In genomic region chr15:25850552-25850951, GRCm38 (mm10) we compare ENCODE assay signal across 26 mouse cellular contexts. TPM values are rescaled to one million over a fixed set of nuclear protein-coding genes. Genes with fewer than 3 reads are reported as not detected.
DNase-seq lines count a peak whose midpoint lies in the region; ATAC-seq and TF ChIP-seq lines count a peak whose summit lies in the region.
"Had no signal": no experiment of that assay in that cellular context is flagged by ENCODE, and none has a peak within 500 bp of the region (broad histone marks: within the 10 kb centered on the region; RNA-seq: fewer than 3 reads in every experiment).

No protein-coding gene starts in this region.

- H3K9me3 ChIP-seq in midbrain, embryonic 11.5 days (ENCODE audit: control insufficient read depth, low read length) = no peaks in the 10 kb centered on the region
- H3K9me3 ChIP-seq in midbrain, embryonic 13.5 days = 0 out of 2 replicates have a peak, but pooled peaks cover 6% of the 10 kb centered on the region
- no peaks in the 10 kb centered on the region for H3K9me3 ChIP-seq in lung, embryonic 15.5 days
- H3K9me3 ChIP-seq in forebrain, postnatal 0 days (ENCODE audit: low read length) = no peaks in the 10 kb centered on the region
- H3K9me3 ChIP-seq: hindbrain, embryonic 15.5 days; liver, embryonic 12.5 days; stomach, embryonic 15.5 days had no signal

- peak; percentile 2 for DNase-seq in midbrain, embryonic 11.5 days (ENCODE audit: low spot score, missing footprints)
- peak; percentile 70 for DNase-seq in lung, postnatal 25 days (ENCODE audit: low spot score)
- DNase-seq in embryo, embryonic 10.5 days (ENCODE audit: low spot score) = no peak
- no peak for DNase-seq in forebrain, postnatal 0 days
- no peak for DNase-seq in B cell, adult 2 months
- DNase-seq: adrenal gland, adult 8-10 months; cerebellum, adult 9-11 months; gastrocnemius, postnatal 10 days; heart, postnatal 14 days; kidney, adult 18-20 months; kidney, postnatal 36 days; left cerebral cortex, postnatal 4 days; right cerebral cortex, postnatal 25 days; thymus, postnatal 14 days had no signal

- H3K27me3 ChIP-seq in midbrain, embryonic 11.5 days (ENCODE audit: control insufficient read depth, insufficient read depth, low read length) = no peaks in the 10 kb centered on the region
- H3K27me3 ChIP-seq in midbrain, embryonic 13.5 days = no peaks in the 10 kb centered on the region
- no peaks in the 10 kb centered on the region for H3K27me3 ChIP-seq in lung, embryonic 15.5 days
- H3K27me3 ChIP-seq in forebrain, postnatal 0 days (ENCODE audit: insufficient read depth, low read length) = no peaks in the 10 kb centered on the region
- H3K27me3 ChIP-seq: hindbrain, embryonic 15.5 days; liver, embryonic 12.5 days; stomach, embryonic 15.5 days had no signal

- H3K4me2 ChIP-seq in midbrain, embryonic 11.5 days = no peak overlapping the region
- H3K4me2 ChIP-seq in midbrain, embryonic 13.5 days (replicated peaks) = no peak overlapping the region
- H3K4me2 ChIP-seq in lung, embryonic 15.5 days = peak overlapping the region; percentile 14; the same call in 1 of the 2 replicates
- no peak overlapping the region for H3K4me2 ChIP-seq in forebrain, postnatal 0 days (ENCODE audit: low read depth)
- H3K4me2 ChIP-seq: hindbrain, embryonic 15.5 days; liver, embryonic 12.5 days; stomach, embryonic 15.5 days had no signal

- H3K4me1 ChIP-seq in midbrain, embryonic 11.5 days (ENCODE audit: control insufficient read depth, insufficient read depth, low read length) = no peaks in the 10 kb centered on the region
- no peaks in the 10 kb centered on the region for H3K4me1 ChIP-seq in midbrain, embryonic 13.5 days (replicated peaks)
- no peaks in the 10 kb centered on the region for H3K4me1 ChIP-seq in lung, embryonic 15.5 days
- no peaks in the 10 kb centered on the region for H3K4me1 ChIP-seq in forebrain, postnatal 0 days (ENCODE audit: insufficient read depth)
- H3K4me1 ChIP-seq: liver, embryonic 12.5 days; stomach, embryonic 15.5 days had no signal

- H3K4me3 ChIP-seq in midbrain, embryonic 11.5 days (ENCODE audit: low read depth, low read length) = no peak overlapping the region
- H3K4me3 ChIP-seq in midbrain, embryonic 13.5 days (replicated peaks) = no peak overlapping the region
- no peak overlapping the region for H3K4me3 ChIP-seq in lung, embryonic 15.5 days
- H3K4me3 ChIP-seq in forebrain, postnatal 0 days (ENCODE audit: low read depth, low read length) = no peak overlapping the region
- H3K4me3 ChIP-seq: erythroblast, embryonic 14.5 days; hindbrain, embryonic 10.5 days; hindbrain, embryonic 15.5 days; liver, embryonic 12.5 days; stomach, embryonic 15.5 days had no signal

- no peak for TF ChIP-seq CTCF in forebrain, postnatal 0 days (IDR thresholded peaks at IDR 0.05; ENCODE audit: low read depth)

- no peak overlapping the region for H3K27ac ChIP-seq in midbrain, embryonic 11.5 days (ENCODE audit: low read depth, low read length)
- H3K27ac ChIP-seq in midbrain, embryonic 13.5 days = no peak overlapping the region
- peak overlapping the region; percentile 48; the same call in 1 of the 2 replicates for H3K27ac ChIP-seq in lung, embryonic 15.5 days
- no peak overlapping the region for H3K27ac ChIP-seq in forebrain, postnatal 0 days (ENCODE audit: low read depth, low read length)
- H3K27ac ChIP-seq: hindbrain, embryonic 10.5 days; hindbrain, embryonic 15.5 days; liver, embryonic 12.5 days; macrophage; stomach, embryonic 15.5 days had no signal

- no peaks in the 10 kb centered on the region for H3K36me3 ChIP-seq in midbrain, embryonic 11.5 days (ENCODE audit: control insufficient read depth, insufficient read depth, low read length)
- H3K36me3 ChIP-seq in midbrain, embryonic 13.5 days = no peaks in the 10 kb centered on the region
- no peaks in the 10 kb centered on the region for H3K36me3 ChIP-seq in lung, embryonic 15.5 days
- H3K36me3 ChIP-seq in forebrain, postnatal 0 days (ENCODE audit: insufficient read depth) = no peaks in the 10 kb centered on the region
- H3K36me3 ChIP-seq: hindbrain, embryonic 10.5 days; hindbrain, embryonic 15.5 days; liver, embryonic 12.5 days; stomach, embryonic 15.5 days had no signal

- no peak for ATAC-seq in midbrain, embryonic 11.5 days (ENCODE audit: low FRiP score)
- ATAC-seq in midbrain, embryonic 13.5 days = no peak
- ATAC-seq in lung, embryonic 15.5 days (ENCODE audit: borderline replicate concordance, extremely low read depth, low FRiP score, low TSS enrichment) = peak; percentile 88
- ATAC-seq in megakaryocyte progenitor cell, adult 5-6 weeks (replicated peaks; ENCODE audit: poor library complexity) = no peak
- ATAC-seq in forebrain, postnatal 0 days = no peak
- ATAC-seq: forebrain, embryonic 16.5 days; inflammation-experienced regulatory T-cells, adult 6 months; liver, embryonic 12.5 days; midbrain, embryonic 16.5 days had no signal

- H3K9ac ChIP-seq in midbrain, embryonic 11.5 days (ENCODE audit: low read length) = no peak overlapping the region
- no peak overlapping the region for H3K9ac ChIP-seq in midbrain, embryonic 13.5 days (replicated peaks)
- no peak overlapping the region for H3K9ac ChIP-seq in lung, embryonic 15.5 days
- no peak overlapping the region for H3K9ac ChIP-seq in forebrain, postnatal 0 days
- H3K9ac ChIP-seq: hindbrain, embryonic 15.5 days; liver, embryonic 12.5 days; stomach, embryonic 15.5 days had no signal

- WGBS in midbrain, embryonic 11.5 days = 75% methylated on average over 11 of the region's 11 CpGs
- 78% methylated on average over 11 of the region's 11 CpGs for WGBS in midbrain, embryonic 13.5 days
- 46% methylated on average over 11 of the region's 11 CpGs for WGBS in lung, embryonic 15.5 days
- 75% methylated on average over 11 of the region's 11 CpGs for WGBS in forebrain, postnatal 0 days

RNA-seq across cellular contexts. Expression of gene Retreg1, which starts 7.6 kb away (rescaled TPM):
- polyA plus RNA-seq in midbrain, embryonic 11.5 days (2014; fragmentation: Nextera tagmentation; extraction: Ambion mirVana) = 4.2 TPM in 2 replicates
- polyA plus RNA-seq in midbrain, embryonic 13.5 days (2015; fragmentation: Nextera tagmentation; extraction: Ambion mirVana) = 6.8 TPM in 2 replicates
- polyA plus RNA-seq in lung, embryonic 15.5 days (2015; fragmentation: Nextera tagmentation; extraction: Ambion mirVana) = 8.0 TPM in 2 replicates
- 34.5 and 37.8 TPM in 2 replicates for total RNA-seq in megakaryocyte progenitor cell, adult 5-6 weeks (2015)
- 40.9 and 44.1 TPM in 2 replicates for total RNA-seq in megakaryocyte progenitor cell, adult 5-6 weeks (2017)
- 38.1 and 38.2 TPM in 2 replicates for total RNA-seq in forebrain, postnatal 0 days (2014; rRNA removed)
- polyA plus RNA-seq in forebrain, postnatal 0 days (2015; fragmentation: Nextera tagmentation; extraction: Ambion mirVana) = 13.1 and 19.1 TPM in 2 replicates
- polyA plus RNA-seq: erythroblast, embryonic 14.5 days had no signal

Comparison
In these comparisons a context has a peak if more than half of its experiments do, and no peak if none do; other contexts are left out.
1. DNase-seq: peak in midbrain, embryonic 11.5 days (single experiment) and lung, postnatal 25 days (single experiment); none in embryo, embryonic 10.5 days (single experiment), forebrain, postnatal 0 days (single experiment) and B cell, adult 2 months (0 of 2).